Mouse (Mus musculus) embryonic facial prominence, embryonic 14.5 days (tissue): ENCODE measurements around the gene Tmem138. TPM values are rescaled to one million over a fixed set of nuclear protein-coding genes. Genes with fewer than 3 reads are reported as not detected.
"Not testable (repeated sequence)": the region's sequence is repeated elsewhere in the genome, so short reads cannot be mapped to it uniquely, and the experiment has no call there.

Experiments
- ATAC-seq: fragments of 200-750 bp; cut with Nextera tagmentation; 2 replicates; pipeline ENCODE4 v1.8.0; 2017; ENCODE audit warnings: low read depth, moderate number of reproducible peaks, moderate TSS enrichment
- DNase-seq: peaks from one replicate; pipeline ENCODE4 v3.0.0-alpha.2; 2015; ENCODE audit warnings: low spot score
- H3K27ac ChIP-seq: fragments of 300-500 bp; sonication (generic); replicated peaks from 2 replicates; pipeline ENCODE4 v1.5.1; 2014; ENCODE audit warnings: low read depth, mild to moderate bottlenecking, low read length, moderate library complexity
- H3K27me3 ChIP-seq: fragments of 300-500 bp; sonication (generic); replicated peaks from 2 replicates; pipeline ENCODE4 v1.6.1; 2014; ENCODE audit warnings: low read length; ENCODE audit not compliant: control insufficient read depth, insufficient read depth
- H3K36me3 ChIP-seq: fragments of 300-500 bp; sonication (generic); 2 replicates; pipeline ENCODE4 v1.6.1; 2014; ENCODE audit warnings: low read length, mixed read lengths; ENCODE audit not compliant: control insufficient read depth, insufficient read depth
- H3K4me1 ChIP-seq: fragments of 300-500 bp; sonication (generic); 2 replicates; pipeline ENCODE4 v1.6.1; 2014; ENCODE audit warnings: antibody characterized with exemption, low read length; ENCODE audit not compliant: control insufficient read depth, insufficient read depth
- H3K4me2 ChIP-seq: fragments of 300-500 bp; sonication (generic); 2 replicates; pipeline ENCODE4 v1.6.1; 2014; ENCODE audit warnings: low read depth, mild to moderate bottlenecking, low read length, moderate library complexity, mixed read lengths
- H3K4me3 ChIP-seq: fragments of 300-500 bp; sonication (generic); 2 replicates; pipeline ENCODE4 v1.5.1; 2014; ENCODE audit warnings: low read depth, mild to moderate bottlenecking, low read length
- H3K9ac ChIP-seq: fragments of 300-500 bp; sonication (generic); 2 replicates; pipeline ENCODE4 v1.6.1; 2014; ENCODE audit warnings: low read depth, mild to moderate bottlenecking, low read length, moderate library complexity, mixed read lengths
- H3K9me3 ChIP-seq: fragments of 300-500 bp; sonication (generic); 2 replicates; pipeline ENCODE4 v1.6.1; 2016; ENCODE audit warnings: low read length; ENCODE audit not compliant: control insufficient read depth
- WGBS: fragments of 180-500 bp; shearing (Covaris S2); extraction: QIAGEN DNeasy Blood & Tissue Kit; methylation state at CpG from one replicate; pipeline ENCODE4 v1.1.7; 2014; 5-methylcytosine and 5-hydroxymethylcytosine counted together
- polyA plus RNA-seq: library from polyadenylated mRNA; unstranded; fragments of >200 nt; fragmentation: Nextera tagmentation; extraction: Ambion mirVana; gene quantifications from 2 replicates; pipeline ENCODE4 v1.2.1, GENCODE M21; 2014

Gene Tmem138
- polyA plus RNA-seq, 1 experiment from 2014 or later = 30.8 TPM

- 50% methylated on average over 6 of the region's 6 CpGs for WGBS
- H3K4me3 ChIP-seq = no peak overlapping the region
- H3K9ac ChIP-seq = no peak overlapping the region
- H3K36me3 ChIP-seq = no peaks in the 10 kb centered on the region
- no peak overlapping the region; the same call in 1 of the 2 replicates for H3K27ac ChIP-seq
- no peak overlapping the region for H3K4me2 ChIP-seq
- peak; percentile 53 for DNase-seq
- peak; percentile 41; the same call in 1 of the 2 replicates for ATAC-seq
- H3K4me1 ChIP-seq = no peaks in the 10 kb centered on the region
- no peaks in the 10 kb centered on the region for H3K27me3 ChIP-seq
- no peaks in the 10 kb centered on the region for H3K9me3 ChIP-seq
These were observed 15.4 kb downstream of the Tmem138 start for GRCm38 (mm10) chr19:10561558-10562314.

DNA sequence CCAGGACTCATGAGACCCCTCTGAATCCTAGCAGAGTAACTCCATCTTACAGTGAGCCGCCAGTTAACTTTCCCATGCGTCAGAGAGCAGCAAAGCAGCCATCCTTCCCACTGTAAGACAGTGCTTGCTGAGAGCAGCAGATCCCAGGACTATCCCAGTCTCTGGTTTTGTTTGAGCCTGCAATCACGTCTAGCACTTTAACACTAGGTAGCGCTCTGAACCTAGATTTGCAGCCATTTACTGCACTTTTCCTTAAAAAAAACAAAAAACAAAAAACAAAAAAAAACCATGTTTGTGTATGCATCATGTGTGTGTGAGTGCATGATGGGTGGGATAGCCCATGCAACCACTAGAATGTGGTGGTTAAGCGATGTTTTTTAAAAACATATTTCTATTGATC lies 17.1 kb downstream of the Tmem138 start:
- H3K4me3 ChIP-seq = no peak overlapping the region
- no peaks in the 10 kb centered on the region for H3K36me3 ChIP-seq
- ATAC-seq (no peak), DNase-seq (peak; percentile 34)
- no peak overlapping the region for H3K9ac ChIP-seq
- H3K27me3 ChIP-seq = no peaks in the 10 kb centered on the region
- no peak overlapping the region for H3K27ac ChIP-seq
- peaks cover 5% of the 10 kb centered on the region; the same call in 1 of the 2 replicates for H3K4me1 ChIP-seq
- no peak overlapping the region for H3K4me2 ChIP-seq
- no peaks in the 10 kb centered on the region for H3K9me3 ChIP-seq
- WGBS = 42% methylated on average over 5 of the region's 5 CpGs

DNA sequence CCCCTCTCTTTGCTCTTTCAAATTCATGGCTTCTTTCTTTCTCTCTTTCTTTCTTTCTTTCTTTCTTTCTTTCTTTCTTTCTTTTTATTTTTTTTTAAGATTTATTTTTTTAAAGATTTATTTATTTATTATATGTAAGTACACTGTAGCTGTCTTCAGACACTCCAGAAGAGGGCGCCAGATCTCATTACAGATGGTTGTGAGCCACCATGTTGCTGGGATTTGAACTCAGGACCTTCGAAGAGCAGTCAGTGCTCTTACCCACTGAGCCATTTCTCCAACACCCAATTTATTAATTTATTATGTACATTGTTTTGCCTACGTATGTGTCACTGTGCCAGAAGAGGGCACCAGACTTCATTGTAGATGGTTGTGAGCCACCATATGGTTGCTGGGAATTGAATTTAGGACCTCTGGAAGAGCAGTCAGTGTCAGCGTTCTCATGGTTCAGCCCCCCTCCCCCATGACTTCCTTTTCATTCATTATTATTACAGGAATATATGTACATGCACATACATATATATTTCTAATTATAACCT lies 19.3 kb downstream of the Tmem138 start:
- H3K27ac ChIP-seq, H3K4me2 ChIP-seq, H3K4me3 ChIP-seq, ATAC-seq, H3K36me3 ChIP-seq, H3K9me3 ChIP-seq, H3K4me1 ChIP-seq, H3K9ac ChIP-seq, DNase-seq, H3K27me3 ChIP-seq: not testable (repeated sequence)
- WGBS = 72% methylated on average over 4 of the region's 4 CpGs

DNA sequence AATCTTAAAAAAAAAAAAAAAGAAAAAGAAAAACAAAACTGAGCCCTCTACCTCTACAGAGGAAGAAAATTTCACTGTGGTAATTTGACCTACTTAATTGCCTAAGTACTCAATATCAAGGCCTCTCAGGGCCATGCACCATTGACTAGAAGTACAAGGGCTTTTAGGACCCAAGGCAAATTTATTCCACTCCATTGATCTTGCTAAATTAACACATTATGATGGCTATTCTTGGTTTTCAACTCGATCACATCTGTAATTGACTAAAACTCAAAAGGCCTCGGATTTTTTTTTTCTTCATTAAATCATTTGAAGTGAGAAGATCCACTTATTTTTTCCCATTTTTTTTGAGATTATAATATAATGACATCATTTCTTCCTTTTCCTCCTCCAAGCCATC lies 19.7 kb downstream of the Tmem138 start:
- Histone ChIP-seq H3K36me3 (0 out of 2 replicates have a peak, but pooled peaks cover 5% of the 10 kb centered on the region), H3K9me3 (no peaks in the 10 kb centered on the region), H3K4me1 (peaks cover 8% of the 10 kb centered on the region), H3K4me2 (no peak overlapping the region), H3K27ac (no peak overlapping the region), H3K4me3 (no peak overlapping the region), H3K9ac (no peak overlapping the region), H3K27me3 (no peaks in the 10 kb centered on the region)
- no peak for ATAC-seq
- DNase-seq = no peak
- 70% methylated on average over 2 of the region's 2 CpGs for WGBS

GRCm38 (mm10) chr19:10557001-10557400 lies 20.2 kb downstream of the Tmem138 start:
- H3K27ac ChIP-seq = no peak overlapping the region
- no peak overlapping the region for H3K4me2 ChIP-seq
- no peak for DNase-seq
- no peak overlapping the region for H3K9ac ChIP-seq
- WGBS = 77% methylated on average over 2 of the region's 2 CpGs
- no peak for ATAC-seq
- H3K36me3 ChIP-seq = peaks cover 9% of the 10 kb centered on the region; the same call in 1 of the 2 replicates
- H3K4me3 ChIP-seq = no peak overlapping the region
- peaks cover 8% of the 10 kb centered on the region for H3K4me1 ChIP-seq
- no peaks in the 10 kb centered on the region for H3K9me3 ChIP-seq
- no peaks in the 10 kb centered on the region for H3K27me3 ChIP-seq

GRCm38 (mm10) chr19:10555624-10556510 lies 21.3 kb downstream of the Tmem138 start, which contains the start of gene Tmem216:
Tmem216 (minus strand) TSS chr19:10556238.
- Histone ChIP-seq H3K4me3 (peak within 1 kb of the TSS; percentile 61), H3K4me2 (peak within 1 kb of the TSS; percentile 68), H3K4me1 (peaks cover 8% of the 10 kb centered on the region), H3K9ac (peak within 1 kb of the TSS; percentile 70), H3K27ac (peak within 1 kb of the TSS; percentile 65), H3K36me3 (peaks cover 20% of the 10 kb centered on the region), H3K9me3 (no peaks in the 10 kb centered on the region), H3K27me3 (no peaks in the 10 kb centered on the region)
- DNase-seq (peak; percentile 94), ATAC-seq (peak; percentile 100)
- WGBS = under 1% methylated on average over 40 of the region's 43 CpGs

- Histone ChIP-seq H3K4me1 (no peaks in the 10 kb centered on the region), H3K4me3 (no peak overlapping the region), H3K36me3 (peaks cover 95% of the 10 kb centered on the region), H3K27me3 (no peaks in the 10 kb centered on the region), H3K4me2 (no peak overlapping the region), H3K9ac (no peak overlapping the region), H3K9me3 (no peaks in the 10 kb centered on the region), H3K27ac (no peak overlapping the region)
- WGBS = 91% methylated on average over 5 of the region's 5 CpGs
- DNase-seq (no peak), ATAC-seq (no peak)
These were observed 37.7 kb downstream of the Tmem138 start for GRCm38 (mm10) chr19:10539454-10539853.

GRCm38 (mm10) chr19:10530082-10530481 lies 47.1 kb downstream of the Tmem138 start:
- Histone ChIP-seq H3K27ac (no peak overlapping the region), H3K27me3 (no peaks in the 10 kb centered on the region), H3K4me3 (no peak overlapping the region), H3K9ac (no peak overlapping the region), H3K9me3 (no peaks in the 10 kb centered on the region), H3K4me2 (no peak overlapping the region), H3K4me1 (peaks cover 11% of the 10 kb centered on the region), H3K36me3 (peaks cover 64% of the 10 kb centered on the region)
- ATAC-seq (no peak), DNase-seq (no peak)
- WGBS = 92% methylated on average over 1 of the region's 1 CpGs
